Mouse (Mus musculus) testis, adult 2 months (tissue): ENCODE results near the gene Rnf2.

ENCODE experiments used
- CTCF ChIP-seq: fragments of 200-500 bp; IDR thresholded peaks from 2 replicates; pipeline ENCODE4 v1.5.1; 2012; ENCODE audit warnings: low read depth, mild to moderate bottlenecking, inconsistent platforms, low read length, moderate library complexity; ENCODE audit not compliant: control insufficient read depth, insufficient read depth, insufficient replicate concordance
- POLR2A ChIP-seq: fragments of 200-500 bp; IDR thresholded peaks from 2 replicates; pipeline ENCODE4 v1.6.1; 2012; ENCODE audit warnings: low read depth, mild to moderate bottlenecking, inconsistent platforms, low read length, moderate library complexity; ENCODE audit not compliant: control insufficient read depth

GRCm38 (mm10) chr1:151549794-151550193 is 49.0 kb upstream of the Rnf2 start:
- TF ChIP-seq CTCF = no peak
- no peak for TF ChIP-seq POLR2A
